Mouse (Mus musculus) olfactory bulb, adult 2 months (tissue): Measurements from ENCODE around the gene Carmil3.

Source experiments
- CTCF ChIP-seq: fragments of 200-500 bp; IDR thresholded peaks from 2 replicates; pipeline ENCODE4 v1.5.1; 2012; ENCODE audit warnings: low read depth, mild to moderate bottlenecking, low read length, moderate library complexity; ENCODE audit not compliant: insufficient read depth
- POLR2A ChIP-seq: fragments of 200-500 bp; IDR thresholded peaks from 2 replicates; pipeline ENCODE4 v1.6.1; 2012; ENCODE audit warnings: mild to moderate bottlenecking, low read depth, low read length, moderate library complexity; ENCODE audit not compliant: insufficient read depth

- TF ChIP-seq CTCF (no peak), POLR2A (no peak)
Observed at GRCm38 (mm10) chr14:55520451-55521361, 30.3 kb downstream of the Carmil3 start.
